Mouse (Mus musculus) NIH3T3 (cell line): ENCODE data around the gene Ifitm7.
"Not testable (repeated sequence)": the region's sequence is repeated elsewhere in the genome, so short reads cannot be mapped to it uniquely, and the experiment has no call there.

Experiments
- DNase-seq: peaks from one replicate; pipeline ENCODE4 v3.0.0-alpha.2; 2012; ENCODE audit warnings: low read depth

The Ifitm7 gene

DNA sequence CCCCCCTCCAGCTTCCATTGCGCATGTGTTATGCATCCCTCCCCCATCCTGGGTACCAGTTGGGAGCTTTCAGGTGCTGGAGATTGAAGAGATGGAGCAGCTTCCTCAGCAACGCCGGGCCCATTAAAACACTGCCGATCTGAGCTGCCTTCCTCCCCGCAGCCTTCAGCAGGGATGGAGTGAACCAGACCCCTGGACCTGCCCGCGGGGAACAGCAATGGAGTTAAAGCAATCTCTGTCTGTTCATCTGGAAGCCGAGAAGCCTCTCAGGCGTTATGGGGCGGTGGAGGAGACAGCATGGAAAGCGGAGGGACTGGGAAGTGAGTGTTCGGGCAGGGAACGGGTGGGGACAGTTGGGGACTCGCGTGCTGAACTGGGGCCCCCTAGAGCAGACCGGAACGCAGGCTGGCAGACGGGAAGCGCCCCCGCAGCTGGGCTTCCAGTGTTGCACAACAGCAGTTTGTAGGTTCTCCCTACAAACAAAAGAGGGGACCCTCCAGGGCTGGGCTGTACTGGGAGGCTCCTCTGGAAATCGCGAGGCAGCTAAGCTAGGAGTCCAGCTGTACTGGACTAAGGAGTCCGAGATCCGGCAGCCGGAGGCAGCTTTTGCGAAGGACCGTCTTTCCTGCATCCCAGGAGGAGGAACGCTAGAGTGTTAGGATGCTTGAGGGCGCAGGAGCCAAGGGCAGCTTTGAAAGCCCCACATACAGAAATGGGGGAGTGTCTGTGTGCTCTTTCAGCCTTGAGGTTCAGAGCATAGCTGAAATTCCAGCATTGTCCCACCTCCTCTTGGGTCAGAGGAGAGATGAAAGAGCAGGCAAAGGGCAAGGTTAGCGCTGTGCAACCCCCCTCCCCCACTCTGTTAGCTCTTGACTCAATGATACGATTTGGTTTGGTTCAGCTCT is at the start of gene Ifitm7, which contains the start of gene 2900011O08Rik:
Gene Ifitm7 (minus strand): TSS at position 315 of the 905 bp plus-strand sequence.
Gene 2900011O08Rik (plus strand): TSS at position 31 of the 905 bp plus-strand sequence.
- DNase-seq: no peak

DNA sequence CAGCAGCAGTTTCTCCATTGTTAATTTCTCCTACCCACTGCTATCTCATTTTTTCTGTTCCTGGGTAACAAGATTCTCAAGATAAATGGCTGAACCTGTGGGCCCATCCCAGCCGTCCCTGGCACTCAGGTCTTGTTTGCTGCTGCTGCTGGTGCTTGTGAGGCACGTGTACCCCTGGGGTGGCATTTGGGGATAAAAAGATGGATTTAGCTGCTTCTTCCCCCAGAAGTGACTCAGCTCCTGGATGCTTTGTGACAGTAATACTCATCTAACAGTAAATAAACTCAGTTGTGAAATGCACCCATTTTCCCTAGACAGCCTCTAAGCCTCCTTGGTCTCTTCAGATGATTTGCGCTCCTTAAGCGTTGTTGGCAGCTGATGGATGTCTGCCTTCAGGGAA is 46.4 kb upstream of the Ifitm7 start:
- no peak for DNase-seq

DNA sequence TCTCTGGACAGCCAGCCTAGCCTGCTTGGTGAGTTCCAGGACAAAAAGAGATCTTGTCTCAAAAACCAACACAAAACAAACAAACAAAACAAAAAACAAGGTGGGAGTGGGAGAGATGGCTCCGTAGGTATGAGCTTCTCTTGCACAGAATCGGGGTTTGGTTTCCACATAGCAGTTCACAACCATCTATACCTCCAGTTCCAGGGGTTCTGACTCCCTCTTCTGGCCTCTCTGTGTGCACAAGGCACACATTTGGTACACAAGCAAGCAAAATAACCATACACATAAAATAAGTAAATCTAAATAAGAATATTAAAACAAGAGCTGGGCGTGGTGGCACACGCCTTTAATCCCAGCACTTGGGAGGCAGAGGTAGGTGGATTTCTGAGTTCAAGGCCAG is 44.0 kb upstream of the Ifitm7 start:
- peak; percentile 20 for DNase-seq

DNA sequence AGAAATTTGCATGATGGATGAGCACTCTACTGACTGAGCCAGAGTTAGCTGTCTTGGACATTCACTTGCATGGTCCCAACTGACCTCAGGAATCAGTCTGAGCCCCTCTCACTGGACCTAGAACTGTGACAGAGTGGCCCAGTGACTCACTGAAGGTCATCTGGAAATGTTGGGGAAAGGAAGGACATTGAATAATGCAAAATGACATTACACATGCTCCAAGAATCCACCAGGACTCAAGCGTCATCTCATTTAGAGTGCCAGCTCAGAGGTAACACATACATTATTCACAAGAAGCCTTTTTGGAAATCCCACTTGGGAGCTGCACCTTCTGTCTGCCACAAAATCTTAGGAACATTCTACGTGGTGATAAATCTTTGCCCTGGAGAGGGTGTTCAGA is 43.2 kb upstream of the Ifitm7 start:
- DNase-seq: no peak

DNA sequence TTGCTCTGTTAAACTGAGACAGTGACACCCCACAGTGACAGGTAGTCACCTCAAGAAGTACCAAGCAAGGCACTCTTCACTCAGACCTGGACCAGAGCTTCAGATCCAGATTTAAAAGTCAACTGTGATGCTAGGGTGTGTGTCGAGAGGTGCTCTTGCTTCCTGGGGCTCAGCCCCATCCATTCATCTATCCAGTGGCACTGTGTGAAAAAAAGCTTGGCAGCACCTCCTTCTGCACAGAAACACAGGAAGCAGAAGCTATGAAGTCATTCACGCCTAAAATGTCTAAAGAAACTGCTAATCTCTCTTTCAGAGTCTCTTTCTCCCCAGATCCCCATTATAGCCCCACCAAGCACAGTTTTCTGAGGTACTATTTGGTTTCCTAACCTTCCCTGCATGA is 42.4 kb upstream of the Ifitm7 start:
- DNase-seq: no peak

DNA sequence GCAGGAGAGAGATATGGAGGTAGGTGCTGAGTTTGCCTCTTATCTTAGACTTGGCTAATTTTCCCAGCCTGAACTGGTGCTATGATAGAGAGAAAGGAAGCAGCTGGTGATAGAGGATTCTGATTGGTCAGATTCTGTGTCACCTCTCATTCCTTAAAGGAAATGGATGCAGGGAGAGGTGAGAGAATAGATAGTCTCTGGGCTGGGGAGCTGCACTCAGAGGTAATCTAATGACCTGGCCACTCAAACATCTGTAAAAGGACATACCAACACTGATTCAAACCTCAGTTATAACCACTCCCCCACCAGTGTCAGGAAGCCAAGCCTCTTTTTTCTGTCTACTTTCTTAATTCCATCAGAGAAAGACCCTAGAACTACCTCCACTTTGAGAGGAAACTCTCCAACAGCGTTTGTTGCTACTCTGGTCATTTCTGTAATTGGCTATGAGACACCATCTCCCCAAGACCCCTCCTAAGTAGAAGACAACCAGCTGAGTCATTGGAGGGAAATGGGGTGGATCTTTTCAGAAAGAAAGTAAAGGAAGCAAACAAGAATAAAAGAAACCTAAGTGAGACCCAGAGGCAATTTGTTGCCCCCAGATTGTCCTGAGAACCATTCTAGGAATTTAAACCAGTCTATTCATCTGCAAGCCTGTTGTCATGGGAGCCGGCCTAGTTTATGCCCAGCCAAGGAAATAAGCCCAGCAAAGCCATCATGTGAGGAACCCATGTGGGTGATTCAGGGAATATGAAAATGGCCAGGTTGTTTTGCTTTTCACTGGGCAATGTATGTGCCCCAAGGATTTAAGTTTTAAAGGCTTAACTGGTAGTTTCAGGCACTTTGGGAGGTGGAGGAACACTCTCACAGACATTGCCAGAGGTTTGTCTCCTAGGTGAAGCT is 38.7 kb upstream of the Ifitm7 start:
- no peak for DNase-seq

DNA sequence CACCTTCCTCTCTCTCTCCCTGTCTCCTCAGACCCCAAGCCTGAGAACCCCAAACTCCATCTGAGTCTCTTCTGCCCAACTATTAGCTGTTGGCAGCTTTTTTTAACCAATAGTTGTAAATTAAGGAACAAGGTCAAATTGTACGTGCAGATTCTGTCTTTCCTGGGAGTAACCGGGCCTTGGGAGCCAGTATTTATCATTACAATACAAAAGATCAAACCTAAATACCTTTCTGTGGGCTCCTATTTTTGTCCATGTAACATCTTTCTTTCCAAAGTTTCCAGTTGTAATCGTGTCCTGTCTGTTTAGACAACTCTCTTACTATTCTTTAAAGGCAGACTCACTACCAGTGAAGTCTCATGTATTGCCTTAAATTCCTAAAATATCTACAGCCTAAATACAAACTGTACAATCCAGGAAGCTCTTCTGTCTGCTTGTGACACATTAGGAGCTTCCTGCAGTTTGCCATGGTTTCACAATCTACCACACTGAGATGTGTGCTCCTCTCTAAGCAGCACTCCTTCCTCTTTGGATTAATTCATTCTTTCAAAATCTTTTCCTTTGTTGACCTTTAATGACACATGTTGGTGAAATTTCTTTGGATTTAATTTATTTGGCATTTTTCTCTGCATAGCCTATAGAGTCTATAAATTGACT is 34.6 kb upstream of the Ifitm7 start:
- DNase-seq: no peak

DNA sequence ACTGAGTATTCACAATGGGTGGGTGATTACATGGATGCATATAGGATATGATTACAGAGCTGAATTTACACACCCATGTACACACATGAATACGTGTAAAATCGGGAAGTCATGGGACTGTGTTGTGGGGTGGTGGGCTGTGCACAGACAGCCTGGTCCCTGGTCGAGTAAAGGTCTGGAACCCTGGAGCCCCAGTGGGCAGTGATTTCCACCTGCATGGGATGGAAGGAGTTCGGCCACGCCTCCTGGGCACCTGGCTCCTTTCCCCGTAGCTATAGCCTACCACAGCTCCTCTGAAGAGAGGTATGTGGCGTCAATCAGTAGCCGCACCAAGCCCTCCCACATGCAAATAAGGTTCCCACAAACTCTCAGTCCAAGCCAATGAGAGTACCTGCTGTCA is 30.6 kb upstream of the Ifitm7 start:
- DNase-seq: no peak

DNA sequence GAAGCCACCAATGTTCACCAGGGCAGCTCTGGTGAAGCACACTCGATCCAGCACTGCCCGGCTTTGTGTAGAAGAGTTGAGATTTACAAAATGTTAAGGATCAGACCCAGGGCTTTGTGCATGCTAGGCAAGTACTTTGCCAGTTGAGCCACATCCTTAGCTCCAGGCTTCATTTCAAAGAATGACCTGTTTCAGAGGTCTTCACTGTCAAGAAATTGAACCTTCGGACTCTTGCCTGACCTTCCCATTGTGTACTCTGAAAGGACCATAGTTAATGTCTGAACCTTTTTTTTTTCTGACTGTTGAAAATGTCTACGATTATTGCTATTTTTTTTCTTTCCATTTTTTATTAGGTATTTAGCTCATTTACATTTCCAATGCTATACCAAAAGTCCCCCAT is 23.3 kb upstream of the Ifitm7 start:
- DNase-seq: no peak

DNA sequence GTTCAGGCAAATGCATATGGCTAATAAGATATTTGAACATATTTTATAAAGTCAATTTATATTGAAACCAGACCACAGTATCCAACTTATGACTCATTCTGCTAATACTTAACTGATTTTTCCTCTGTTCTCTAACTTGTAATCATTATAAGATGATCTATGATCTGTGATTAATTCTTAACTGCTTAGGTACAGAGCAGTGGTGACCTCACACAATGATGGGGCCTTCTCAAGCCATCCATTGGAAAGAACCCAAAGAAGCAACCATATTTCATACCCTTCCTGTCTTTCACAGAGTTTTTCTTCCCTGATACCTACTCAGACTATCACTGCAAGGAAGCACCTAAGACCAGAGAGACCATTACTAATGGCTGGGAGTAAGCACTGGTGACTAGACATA is 22.0 kb upstream of the Ifitm7 start:
- no peak for DNase-seq

DNA sequence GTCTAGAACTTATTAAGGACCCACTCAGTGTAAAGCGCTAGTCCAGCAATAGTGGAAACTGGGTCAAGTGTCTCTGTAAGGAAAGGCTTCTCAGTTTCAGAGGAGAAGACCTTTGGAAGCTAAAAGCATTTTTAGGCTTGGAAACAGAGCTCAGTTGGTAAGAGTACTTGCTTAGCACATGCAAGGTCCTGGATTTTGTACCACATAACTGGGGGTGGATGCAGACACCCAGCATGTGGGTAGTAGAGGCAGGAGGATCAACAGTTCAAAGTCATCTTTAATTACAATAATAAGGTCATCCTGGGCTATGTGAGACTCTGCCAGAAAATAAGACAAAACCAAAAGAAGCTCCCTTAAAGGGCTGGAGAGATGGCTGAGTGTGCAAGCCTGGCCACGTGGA is 21.4 kb upstream of the Ifitm7 start:
- DNase-seq: no peak

DNA sequence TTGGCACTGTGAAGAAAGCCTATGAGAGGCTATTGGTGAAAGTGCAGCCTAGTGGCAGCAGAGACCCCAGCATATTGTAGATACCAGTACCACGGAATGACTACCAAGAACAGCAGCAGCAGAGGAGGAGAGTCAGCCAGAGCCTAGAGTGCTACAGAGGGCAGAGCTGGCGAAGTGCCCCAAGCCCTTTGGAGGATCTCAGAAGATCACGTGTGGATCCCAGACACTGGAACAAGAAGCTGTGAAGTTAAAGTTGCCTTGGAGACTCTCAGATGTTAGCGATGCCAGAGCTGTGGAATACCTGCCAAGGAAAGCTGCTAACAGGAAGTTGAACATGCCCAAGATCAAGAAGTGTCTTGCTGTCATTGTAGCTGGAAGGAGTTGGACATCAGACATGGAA is 18.6 kb upstream of the Ifitm7 start:
- DNase-seq: no peak

DNA sequence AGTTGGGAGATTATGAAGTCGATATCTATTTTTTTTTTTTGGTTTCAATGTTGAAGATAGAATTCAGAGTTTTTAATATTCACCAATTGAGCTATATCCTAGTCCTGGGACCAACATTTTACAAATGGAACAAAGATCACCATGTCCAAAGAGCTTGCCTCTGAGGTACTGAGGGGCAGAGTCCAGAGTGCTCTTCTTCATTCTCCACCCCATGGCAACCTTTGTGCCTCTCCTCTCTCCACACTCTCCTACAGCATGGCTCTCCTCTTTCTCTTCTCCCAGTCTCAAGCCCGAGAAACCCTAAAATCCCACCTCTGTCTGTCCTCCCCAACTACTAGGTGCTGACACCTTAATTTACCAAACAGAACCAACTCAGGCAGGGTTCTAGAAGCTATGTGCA is 18.0 kb upstream of the Ifitm7 start:
- no peak for DNase-seq

DNA sequence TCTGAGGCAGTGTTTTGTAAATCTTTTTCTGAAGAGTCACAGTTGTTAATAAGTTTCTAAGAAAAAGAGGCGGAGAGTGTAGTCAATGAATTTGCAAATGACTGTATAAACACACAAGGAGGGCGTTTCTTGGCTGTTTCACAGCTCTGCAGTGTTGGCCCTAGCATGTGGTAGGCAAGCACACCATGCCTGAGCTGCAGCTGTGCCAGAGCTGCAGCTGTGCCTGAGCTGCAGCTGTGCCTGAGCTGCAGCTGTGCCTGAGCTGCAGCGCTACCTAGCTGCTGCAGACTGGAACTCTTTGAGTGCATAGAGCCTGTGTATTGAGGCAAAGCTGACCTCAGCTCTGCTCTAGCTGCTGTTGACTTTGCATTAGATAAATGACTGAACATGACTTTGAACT is 17.5 kb upstream of the Ifitm7 start:
- peak; percentile 52 for DNase-seq

DNA sequence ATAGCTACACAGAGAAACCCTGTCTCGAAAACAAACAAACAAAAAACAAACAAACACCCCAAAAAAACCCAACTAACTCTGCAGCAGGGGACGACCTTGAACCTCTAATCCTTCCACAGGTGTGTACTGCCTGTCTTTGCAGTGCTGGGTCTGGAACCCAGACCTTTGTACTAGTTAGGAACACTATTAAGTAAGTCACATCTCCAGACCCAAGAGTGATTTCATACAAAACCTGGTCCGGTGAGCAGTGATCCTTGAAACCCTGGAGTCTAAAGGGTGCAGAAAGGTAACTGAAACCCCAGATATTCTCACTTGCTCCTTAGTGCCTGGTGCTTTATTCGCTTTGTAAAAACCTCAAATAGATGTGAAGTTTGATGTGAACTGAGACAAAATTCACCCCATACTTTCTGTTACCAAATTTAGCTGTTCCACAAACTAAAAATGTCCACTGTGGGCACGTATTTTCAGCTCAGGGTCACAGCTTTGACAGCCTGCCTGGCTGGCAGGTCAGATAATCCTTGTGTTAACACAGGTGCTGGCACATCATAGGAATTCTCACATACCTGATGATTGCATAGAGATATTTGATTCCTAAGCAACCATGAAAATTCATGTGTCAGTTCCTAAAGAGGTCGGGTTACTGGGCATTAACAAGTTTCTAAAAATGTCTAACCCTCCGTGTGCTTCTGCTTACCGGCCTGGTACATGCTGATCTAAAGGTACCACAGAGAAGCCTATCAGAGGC is 16.9 kb upstream of the Ifitm7 start:
- DNase-seq: no peak

DNA sequence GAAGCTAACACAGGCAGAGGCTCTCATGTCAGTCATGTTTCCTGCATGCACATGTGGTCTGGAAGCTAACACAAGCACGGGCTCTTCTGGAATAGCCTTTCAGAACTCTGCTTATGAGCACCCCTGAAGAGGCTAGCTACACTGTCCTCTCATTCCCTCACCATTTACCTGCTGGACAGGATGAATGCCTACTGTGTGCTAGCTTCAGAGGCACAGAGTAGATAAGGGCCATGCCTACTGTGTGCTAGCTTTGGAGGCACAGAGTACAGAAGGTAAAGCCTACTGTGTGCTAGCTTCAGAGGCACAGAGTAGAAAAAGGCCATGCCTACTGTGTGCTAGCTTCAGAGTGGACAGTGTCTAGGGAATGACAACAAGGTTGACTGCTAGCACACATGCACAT is 7.8 kb upstream of the Ifitm7 start:
- no peak for DNase-seq

DNA sequence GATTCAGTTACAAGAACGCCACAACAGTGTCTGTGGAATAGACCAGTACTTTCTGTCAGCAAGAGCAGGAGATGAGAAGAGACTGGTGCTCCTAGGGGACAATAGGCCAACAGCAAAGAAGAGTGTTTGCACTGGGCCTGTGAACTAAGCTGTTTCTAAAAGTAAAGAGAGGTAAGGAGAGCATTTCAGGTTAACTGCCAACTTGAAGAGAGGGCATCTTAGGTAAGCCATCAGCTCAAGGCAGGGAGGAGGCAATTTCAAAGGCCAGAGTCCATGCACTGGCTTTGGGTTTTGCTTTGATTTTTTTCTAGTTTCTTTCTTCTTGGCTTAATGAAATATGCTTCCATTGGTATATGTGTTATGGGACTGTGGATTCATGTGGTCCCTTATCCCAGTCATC is 7.4 kb upstream of the Ifitm7 start:
- no peak for DNase-seq

DNA sequence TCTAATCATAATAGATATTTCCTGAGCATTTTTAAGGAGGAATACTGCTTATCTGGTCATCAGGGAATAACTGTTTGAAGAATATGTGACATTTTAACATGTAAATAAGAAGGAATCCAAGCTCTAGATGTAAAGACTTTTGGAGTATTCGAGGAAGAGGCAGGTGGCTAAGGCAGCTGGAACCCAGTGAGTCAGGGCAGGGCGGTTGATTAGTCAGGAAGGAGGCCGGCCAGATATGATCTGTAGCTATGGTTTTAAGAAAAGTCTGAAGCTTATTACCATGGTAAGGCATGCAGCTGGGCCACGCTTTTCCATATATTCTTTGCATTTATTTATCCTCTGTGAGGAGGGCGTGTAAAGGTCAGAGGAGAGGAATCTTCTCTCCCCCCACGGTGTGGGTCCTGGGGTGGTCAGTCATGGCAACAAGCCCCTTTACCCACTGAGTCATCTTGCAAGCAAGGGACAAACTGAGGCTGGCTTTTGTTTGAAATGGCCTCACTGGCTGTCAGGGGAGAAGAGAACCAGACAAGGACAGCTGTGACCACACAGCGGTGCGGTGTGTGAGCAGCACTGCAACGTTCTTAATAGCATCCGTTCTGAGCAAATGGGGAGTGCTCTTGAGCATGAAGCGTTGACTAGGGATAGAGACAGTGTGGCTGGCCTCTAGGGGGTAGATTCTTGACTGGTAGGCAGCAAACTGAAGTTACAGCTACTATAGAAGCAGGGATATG is 6.0 kb upstream of the Ifitm7 start:
- peak; percentile 32 for DNase-seq

DNA sequence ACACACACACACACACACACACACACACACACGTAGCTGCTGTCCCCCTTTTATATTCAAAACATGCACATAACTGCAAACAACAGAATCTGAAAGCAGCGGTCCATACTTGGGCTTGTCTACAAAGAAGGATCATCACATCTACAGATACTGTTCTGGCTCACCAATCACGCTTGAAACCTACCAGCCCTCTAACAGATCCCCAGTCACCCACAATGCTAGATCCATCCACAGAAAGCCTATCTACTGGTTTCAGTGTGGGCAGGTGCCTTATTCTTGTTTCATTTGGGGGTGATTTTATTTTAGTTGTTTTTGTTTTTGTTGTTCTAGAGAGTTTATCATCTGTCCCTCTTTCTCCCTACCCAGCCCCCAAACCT is 503 bp downstream of the Ifitm7 start:
- DNase-seq: no peak

DNA sequence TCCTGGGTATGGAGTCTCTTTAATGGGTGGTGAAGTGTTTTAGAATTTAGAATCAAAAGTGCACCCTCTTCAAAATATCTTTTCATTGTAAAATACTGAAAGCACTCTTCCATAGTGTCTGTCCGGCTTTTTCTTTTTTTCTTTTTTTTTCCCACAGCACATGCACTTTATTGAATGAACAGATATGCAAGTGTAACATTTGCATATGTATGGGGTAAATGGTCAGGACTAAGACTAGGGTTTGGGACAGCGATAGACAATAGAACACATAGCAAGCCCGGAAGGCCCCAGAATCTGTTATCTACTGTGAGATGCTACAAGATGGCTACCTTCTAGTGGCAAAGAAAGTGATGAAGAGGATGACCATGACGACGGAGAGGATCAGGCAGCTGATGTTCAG is 3.5 kb downstream of the Ifitm7 start:
- DNase-seq: no peak

DNA sequence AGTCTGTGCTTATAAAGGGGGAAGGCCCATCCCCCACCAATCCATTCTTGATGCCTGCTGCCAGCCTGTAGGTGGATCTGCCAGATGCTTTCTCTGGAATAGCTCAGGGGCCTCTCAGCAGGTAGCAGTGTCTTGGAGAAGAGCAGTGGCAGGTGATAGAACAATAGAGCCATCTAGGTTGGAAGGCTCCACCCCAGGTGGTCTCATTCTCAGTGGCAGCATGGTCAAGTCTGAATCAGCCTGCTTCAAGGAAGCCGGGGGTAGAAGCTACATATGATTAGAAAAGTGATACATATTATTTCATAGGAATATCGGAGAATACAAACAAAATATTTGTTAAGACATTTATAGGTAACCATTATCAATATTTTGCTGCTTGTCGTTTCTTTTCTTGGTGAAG is 5.0 kb downstream of the Ifitm7 start:
- DNase-seq: not testable (repeated sequence)
